Mouse (Mus musculus): Measurements from ENCODE around the gene Wtip. TPM values are rescaled to one million over a fixed set of nuclear protein-coding genes. Genes with fewer than 3 reads are reported as not detected.
"Not testable (repeated sequence)": the region's sequence is repeated elsewhere in the genome, so short reads cannot be mapped to it uniquely, and the experiment has no call there.

Gene Wtip
- total RNA-seq (2021), result 10 to 100 TPM in 1 of 2 experiments, 1 to 10 TPM in 1; 9.7 to 11.3 TPM
- long read RNA-seq, experiment 1, transcript Wtip-201 (8 exons, 1,962 nt), result major isoform, 16 of 19 reads
- long read RNA-seq, experiment 1, partial matches to known transcripts, result 0 of 19 reads
- long read RNA-seq, experiment 1, other reads (novel, unspliced or antisense), result 3 of 19 reads
- long read RNA-seq, experiment 2, transcript Wtip-201 (8 exons, 1,962 nt), result major isoform, 10 of 11 reads
- long read RNA-seq, experiment 2, partial matches to known transcripts, result 0 of 11 reads
- long read RNA-seq, experiment 2, other reads (novel, unspliced or antisense), result 1 of 11 reads

DNA sequence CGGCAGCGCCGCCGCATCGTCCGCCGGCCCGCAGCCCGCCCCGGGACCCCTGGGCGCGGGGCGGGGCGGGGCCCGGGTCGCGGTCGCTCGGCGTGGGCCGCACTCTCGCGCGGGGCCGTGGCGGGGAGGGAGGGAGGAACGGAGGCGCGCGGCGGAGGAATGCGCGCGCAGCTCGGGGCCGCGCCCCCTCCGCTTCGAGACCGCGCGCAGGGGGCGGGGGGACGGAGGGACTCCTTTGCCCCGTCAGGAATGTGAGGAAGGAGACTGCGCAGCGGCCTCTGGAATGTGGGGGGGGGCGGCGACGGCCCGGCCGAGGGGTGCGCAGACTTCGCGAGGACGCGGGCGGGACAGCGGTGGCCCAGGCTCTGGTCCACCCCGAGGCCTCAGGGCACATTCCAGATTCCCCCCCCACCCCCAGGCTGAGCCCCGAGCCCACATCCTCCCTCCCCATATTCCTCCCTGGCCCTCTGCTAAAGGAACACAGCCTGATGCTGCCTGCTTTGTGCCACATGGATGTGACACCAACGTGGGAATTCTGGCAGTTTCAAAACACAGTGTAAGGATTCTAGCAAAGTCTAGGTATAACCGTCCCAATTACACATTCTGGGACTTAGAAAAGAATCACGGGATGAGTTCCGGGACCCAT is at the start of gene Wtip:
Gene Wtip, minus strand, starts transcription at position 152 of the 646 bp plus-strand sequence.
- DNase-seq (ENCODE audit: low spot score in 2 of 2), result peak; percentile 41 to 44

DNA sequence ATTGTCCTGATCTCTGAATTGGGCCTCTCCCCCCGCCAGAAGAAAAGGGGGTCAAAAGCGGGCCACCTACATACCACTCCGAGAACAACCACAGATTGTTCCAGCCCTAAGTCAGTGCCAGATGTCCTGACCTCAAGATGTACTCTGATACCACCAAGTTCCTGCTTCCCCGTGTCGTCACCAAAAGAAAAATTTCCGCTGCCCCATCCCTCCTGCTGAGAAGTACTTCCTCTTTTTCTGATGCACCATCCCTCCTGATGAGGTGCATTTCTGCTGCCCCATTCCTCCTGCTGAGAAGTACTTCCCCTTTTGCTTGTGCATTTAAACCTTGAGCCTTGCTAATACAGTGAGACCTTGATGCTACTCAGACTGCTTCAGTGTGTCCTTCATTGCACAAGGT is 43.2 kb upstream of the Wtip start:
- DNase-seq (ENCODE audit: low spot score in 2 of 2), result not testable (repeated sequence)

DNA sequence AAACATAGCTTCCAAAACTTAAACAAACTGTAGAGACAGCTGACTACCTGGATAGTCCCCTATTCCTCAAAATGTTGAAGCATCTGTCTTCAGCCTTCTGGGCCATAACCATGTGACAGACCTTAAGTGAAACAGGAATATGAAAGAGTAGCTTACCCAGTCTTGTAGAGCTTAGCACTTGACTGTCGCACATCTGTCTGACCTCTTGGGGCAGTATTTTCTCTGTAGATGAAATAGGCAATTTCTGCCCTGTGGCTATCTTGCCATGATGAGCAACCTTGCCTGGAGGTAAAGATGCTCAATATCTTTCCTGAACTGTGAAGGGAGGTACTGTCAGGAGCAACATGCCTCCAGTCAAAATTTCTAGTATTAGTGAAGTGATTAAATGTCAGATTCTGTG is 39.2 kb upstream of the Wtip start:
- no peak for DNase-seq (ENCODE audit: low spot score in 2 of 2)

DNA sequence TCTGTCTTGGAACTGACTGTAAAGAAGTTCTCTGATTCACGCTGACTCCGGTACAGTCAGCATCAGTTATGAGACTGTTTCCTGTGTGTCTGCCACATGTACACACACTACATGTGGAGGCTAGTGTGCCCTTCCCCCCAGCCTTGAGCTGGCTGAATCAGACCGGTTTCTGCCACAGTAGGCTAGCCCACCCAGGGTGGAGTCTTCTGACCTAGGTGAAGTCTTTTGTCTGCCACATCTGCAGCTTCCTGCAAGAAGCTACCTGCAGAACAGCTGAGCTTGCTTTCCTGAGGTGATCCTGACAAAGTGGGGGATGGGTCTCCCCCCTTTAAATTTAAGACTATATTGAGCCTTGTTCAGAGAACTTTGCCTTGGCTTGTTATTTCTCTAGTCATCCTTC is 36.4 kb upstream of the Wtip start, which contains the start of gene Uba2:
Gene Uba2, minus strand, starts transcription at position 146 of the 400 bp plus-strand sequence.
- DNase-seq (ENCODE audit: low spot score in 2 of 2), result no peak

DNA sequence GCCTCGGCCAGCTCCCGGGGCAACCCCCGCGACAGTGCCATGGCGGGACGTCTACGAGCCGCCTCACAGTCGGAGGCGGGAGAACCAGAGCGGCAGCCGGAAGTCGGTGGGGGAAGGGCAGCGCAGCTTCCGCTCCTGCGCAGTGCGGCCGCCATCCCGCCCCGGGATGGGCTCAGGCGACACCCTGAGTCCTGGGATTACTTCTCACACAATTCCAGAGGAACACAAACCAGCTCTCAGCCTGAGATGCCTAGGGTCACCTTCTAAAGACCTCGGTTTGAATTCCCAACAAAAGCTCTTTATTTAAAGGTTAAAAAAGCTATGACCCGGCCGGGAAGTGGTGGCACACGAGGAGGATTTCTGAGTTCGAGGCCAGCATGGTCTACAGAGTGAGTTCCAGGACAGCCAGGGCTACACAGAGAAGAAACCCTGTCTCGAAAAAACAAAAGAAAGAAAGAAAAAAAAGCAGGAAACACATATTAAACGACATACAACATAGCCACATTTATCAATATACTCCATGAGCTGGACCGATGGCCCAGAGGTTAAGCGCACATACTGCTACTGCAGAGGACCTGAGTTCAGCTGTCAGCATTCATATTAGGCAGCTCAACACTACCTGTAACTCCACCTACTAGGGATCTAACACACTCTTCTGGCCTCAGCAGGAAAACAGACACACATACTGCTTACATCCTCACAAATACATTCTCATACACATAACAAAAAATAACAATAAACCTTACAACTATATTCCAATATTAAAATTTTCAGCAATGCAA is 35.6 kb upstream of the Wtip start:
- peak; percentile 93 to 94 for DNase-seq (ENCODE audit: low spot score in 2 of 2)

DNA sequence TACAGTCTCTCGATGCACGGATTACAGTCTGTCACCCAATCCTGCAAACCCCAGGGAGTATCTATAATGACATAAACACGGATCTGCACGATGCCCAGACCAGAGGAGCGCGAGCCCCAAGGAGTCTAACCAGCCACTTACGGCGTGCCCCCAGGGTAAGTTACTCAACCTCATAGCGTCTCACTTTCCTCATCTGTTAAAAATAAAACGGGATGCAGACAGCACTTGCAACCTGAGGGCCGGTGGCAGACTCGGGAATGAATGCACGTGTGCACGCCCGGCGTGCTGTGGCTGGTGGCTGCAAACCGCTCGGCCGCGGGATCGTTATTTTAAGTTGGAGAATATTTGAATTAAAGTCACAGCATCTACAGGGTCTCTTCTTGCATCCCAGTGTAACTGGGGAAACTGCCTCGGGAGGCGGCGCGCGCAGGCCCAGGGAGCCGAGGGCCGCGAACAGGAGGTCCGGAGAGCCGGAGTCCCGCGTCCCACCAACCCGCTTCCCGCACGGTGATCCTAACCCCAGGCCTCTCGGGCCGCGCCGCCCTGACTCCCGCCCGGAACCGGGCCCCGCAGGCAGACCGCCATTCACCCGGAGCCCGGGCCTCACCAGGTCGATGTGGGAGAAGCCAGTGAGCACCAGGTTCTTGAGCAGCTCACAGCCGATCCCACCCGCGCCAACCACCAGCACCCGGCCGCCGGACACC is 34.9 kb upstream of the Wtip start:
- peak in 1 of 2 experiments; percentile 31 for DNase-seq (ENCODE audit: low spot score in 2 of 2)

DNA sequence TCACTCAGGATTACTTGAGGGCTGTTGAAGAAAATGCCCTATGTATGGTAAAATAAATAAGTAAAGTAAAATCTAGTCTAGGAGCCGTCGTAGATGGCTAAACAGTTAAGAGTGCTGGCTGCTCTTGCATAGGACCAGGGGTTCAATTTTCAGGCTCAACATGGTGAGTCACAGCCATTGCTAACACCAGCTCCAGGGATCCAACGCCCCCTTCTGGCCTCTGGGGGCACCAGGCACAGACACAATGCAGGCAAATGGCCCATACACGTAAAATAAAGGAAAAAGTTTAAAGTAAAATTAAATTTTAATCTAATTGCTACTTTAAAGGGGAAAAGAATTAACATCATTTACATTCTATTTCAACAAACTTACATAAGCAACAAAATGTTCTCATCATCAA is 33.8 kb upstream of the Wtip start:
- DNase-seq (ENCODE audit: low spot score in 2 of 2), result no peak

DNA sequence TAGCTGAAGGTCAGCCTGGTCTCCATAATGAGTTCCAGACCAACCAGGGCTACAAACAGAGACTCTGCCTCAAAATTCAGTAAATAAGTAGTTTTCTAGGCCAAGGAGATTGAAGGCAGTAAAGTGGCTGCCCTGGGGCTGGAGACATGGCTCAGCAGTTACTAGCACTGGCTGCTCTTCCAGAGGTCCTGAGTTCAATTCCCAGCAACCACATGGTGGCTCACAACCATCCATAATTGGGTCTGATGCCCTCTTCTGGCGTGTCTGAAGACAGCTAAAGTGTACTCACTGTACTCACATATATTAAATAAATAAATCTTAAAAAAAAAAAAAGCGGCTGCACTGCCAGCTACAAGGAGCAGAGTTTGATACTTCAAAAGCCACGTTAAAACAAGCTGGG is 32.9 kb upstream of the Wtip start:
- no peak for DNase-seq (ENCODE audit: low spot score in 2 of 2)

DNA sequence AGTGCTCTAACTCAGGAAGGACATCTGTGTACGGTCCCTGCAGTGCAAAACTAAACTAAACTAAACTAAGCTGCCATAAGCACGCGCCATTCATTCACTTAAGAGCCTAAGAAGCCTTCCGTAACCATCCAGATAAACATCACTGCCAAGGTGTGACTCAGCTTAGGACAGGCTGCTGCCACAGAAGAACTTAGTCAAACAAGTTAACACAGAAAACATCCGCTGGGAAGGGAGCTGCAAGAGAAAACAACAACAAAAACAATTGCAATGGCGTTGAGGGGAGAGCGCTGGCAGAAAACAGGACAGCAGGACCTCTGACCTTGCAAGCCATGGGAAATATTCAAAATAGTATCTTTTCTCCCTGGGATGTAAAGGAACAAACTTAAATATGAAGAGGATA is 31.6 kb upstream of the Wtip start:
- no peak for DNase-seq (ENCODE audit: low spot score in 2 of 2)

DNA sequence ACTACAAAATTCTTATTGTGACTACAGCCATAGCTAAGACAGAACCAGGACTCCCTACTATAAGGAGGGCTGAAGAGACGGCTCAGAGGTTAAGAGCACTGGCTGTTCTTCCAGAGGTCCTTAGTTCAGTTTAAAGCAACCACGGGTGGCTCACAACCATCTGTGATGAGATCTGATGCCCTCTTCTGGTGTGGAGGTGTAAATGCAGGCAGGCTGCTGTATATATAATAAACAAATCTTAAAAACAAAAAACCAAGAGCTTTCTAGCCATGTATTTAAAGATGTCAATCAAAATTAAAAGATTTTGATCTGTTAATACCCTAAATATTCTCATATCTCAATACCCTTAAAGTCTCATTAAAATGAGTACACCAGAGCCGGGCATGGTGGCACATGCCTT is 26.1 kb upstream of the Wtip start:
- no peak for DNase-seq (ENCODE audit: low spot score in 2 of 2)

DNA sequence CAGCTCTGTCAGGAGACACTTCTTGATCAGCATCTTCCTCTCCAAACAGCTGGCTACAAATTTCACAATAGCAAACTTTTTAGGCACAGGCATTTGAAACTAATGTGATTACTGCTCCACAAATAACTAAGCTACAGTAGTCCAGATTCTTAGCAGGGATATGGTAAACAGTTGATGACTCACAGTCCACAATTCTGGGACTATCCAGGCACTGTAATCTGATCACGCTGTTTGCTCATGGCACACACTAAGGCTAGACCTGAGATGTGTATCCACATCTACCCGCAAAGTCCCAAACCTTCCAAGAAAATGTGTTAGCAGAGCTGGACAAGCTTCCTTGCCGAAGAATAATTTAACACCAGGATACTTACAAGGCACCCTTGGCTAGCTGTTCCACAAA is 24.9 kb upstream of the Wtip start:
- no peak for DNase-seq (ENCODE audit: low spot score in 2 of 2)

DNA sequence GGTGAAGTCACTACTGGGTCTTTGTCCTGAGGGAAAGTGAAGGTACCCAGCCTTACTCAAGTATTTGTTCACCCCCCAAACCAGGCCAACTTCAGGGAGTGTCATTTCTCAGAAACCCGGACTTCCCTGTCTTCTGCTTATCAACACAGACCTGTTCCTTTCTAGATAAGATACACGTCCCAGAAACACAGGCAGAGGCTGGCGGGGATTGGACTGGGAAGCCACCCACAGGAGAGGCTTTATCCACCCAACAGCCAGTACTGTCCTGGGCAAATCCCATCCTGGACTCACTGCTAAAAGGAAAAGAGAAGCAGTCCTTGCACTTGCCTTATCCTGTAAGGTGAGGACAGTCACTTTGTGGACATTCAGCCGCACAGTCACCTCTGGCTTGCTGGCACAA is 14.1 kb upstream of the Wtip start:
- no peak for DNase-seq (ENCODE audit: low spot score in 2 of 2)

DNA sequence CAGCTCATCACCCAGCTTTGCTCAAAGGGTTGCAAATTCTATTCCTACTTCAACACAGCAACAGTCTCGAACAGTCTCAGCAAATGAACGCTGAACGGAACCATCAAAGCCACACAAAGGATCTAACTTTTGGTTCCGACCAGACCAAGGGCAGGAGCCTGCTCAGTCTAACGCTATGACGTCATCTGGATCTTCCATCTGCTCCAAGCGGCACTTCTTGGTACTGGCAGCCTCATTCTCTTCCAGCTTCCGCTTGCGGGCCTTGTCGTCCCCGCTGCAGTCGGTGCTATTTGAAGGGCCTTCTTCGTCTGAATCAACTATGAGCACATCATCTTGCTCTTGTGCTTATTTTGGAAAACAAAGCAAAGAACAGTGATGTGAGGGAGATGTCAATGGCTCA is 8.1 kb upstream of the Wtip start:
- peak in 1 of 2 experiments; percentile 20 for DNase-seq (ENCODE audit: low spot score in 2 of 2)

DNA sequence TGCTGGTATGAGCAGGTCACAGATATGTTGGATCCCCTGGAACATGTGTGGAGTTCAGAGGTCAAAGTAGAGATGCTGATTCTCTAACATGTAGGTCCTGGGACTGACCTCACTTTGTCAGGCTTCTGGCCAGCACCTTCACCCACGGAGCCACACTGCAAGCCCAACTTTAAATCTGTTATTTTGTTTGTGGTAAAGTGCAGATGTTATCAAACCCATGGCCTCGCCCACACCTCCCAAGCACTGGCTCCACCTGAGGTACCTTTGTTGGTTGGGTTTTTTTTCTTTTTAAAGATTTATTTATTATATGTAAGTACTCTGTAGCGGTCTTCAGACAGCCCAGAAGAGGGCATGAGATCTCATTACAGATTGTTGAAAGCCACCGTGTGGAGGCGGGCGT is 6.4 kb upstream of the Wtip start:
- DNase-seq (ENCODE audit: low spot score in 2 of 2), result no peak

DNA sequence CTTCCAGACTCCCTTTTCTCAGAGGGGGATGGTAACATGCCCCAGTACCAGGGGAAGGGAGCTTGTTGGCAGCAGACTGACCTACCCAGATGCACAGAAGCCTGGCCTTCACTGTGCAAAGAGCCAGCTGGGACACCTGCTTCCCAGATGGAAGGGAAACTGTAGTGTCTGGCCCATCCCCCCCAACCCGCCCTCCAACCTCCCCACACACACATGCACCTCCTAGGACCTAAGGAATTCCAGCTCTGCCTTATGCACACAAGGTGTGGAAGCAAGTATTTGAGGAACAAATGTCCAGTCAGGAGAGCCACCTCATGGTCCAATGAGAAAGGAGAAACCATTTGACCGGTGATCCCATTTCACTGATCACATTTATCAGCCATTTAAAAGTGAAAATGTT is 1.3 kb upstream of the Wtip start:
- DNase-seq (ENCODE audit: low spot score in 2 of 2), result no peak

DNA sequence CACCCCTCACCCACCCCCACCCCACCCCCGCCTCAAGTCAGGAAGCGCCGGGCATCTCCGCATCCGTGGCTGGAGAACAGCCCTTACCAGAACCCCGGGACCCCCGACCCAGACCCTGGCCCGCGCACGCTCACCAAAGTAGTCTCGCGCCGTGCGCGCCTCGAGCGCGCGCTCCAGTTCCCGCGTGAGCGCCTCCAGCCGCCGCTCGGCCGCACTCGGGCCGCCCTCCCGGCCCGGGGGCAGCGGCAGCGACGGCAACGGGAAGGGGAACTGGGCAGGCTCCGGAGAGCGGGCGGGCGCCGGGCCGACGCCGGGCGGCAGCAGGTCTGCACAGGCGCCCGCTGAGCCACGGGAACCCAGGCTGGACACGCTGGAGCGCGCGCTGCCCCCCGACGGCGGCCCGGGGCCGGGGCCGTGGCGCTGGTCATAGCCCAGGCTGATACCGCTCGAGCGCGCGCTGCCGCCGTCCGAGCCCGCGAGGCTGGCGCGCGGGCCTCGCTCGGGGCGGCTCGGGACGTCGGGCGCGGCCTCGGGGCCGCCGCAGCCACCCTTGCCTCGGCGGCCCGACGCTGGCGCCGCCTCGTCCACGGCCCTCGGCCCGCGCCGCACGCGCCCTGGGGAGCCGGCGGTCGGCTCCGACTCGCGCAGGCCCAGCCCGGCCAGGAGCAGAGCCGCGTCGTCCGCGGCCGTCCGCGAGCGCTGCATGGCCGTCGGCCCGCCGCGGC is 551 bp downstream of the Wtip start:
- DNase-seq (ENCODE audit: low spot score in 2 of 2), result no peak

DNA sequence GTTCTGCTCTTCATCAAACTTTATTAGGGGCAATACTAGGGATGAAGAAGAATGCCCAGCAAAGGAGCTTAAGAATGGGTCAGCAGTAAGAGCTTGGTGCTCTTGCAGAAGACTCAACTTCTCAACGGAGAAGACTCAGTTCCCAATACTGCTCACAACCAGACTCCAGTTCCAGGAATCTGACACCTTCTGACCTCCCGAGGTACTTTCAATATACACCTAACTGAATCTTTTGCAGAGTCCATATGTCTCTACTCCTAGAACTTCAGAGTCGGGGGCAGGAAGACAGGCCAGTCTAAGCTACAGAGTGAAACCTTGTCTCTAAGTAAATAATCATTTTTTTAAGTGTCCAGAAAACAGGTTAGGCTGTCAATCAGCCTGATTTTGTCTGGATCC is 1.1 kb downstream of the Wtip start:
- no peak for DNase-seq (ENCODE audit: low spot score in 2 of 2)

DNA sequence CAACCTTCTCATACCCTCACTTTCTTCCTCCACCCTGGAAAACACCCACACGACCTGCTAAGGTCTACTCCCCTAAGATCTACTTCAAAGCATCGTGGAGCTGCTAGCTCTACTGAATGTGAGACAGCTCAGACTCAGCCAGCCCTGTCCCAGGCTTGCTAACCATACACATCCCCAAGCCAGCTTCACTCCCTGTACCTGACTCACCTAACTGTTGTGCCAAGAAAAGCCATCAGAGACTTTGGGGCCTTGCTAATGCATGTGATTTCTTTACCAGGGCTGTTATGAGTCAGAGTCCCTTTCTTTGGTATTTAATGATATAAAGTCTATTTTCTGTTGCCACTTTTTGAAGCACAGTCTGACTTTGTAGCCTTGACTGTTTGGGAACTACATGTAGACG is 1.9 kb downstream of the Wtip start:
- DNase-seq (ENCODE audit: low spot score in 2 of 2), result no peak

DNA sequence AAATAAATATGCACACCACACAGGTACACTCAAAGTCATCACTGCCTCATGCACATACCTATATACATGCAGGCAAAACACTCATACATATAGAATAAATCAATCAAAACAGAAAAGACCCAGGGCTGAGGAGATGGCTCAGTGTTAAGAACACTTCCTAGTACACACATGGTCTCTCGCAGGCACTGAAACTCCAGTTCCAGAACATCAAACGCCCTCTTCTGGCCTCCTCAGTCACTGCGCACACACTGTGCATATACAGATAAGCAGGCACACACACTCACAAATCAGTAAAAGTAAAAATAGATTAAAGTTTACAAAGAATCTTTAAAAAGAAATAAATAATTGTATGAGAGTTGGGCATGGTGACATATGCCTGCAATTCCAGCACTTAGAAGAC is 6.8 kb downstream of the Wtip start:
- DNase-seq (ENCODE audit: low spot score in 2 of 2), result no peak

DNA sequence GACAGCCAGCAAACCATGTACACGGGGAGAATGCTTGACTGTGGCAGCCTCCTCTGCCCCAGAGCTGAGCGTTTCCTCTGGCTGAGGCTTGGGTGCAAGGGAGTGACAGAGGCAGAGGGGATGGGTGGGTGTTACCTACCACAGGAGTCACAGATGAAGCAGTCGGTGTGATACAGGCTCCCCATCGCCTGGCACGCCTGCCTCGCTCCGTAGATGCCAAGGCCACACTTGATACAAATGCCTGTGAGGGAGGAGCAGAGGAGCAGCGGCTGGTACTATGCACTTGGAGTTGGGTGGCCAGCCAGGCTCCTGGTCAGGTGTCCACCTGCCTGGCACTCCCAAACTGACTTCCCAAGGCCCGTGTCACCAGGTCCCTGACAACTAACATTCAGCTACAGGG is 7.7 kb downstream of the Wtip start:
- no peak for DNase-seq (ENCODE audit: low spot score in 2 of 2)

Measured in left cerebral cortex, adult 18-20 months (tissue).